Mouse (Mus musculus) gastrocnemius, adult 8-10 months (tissue): ENCODE data around the gene Gm14214. TPM values are rescaled to one million over a fixed set of nuclear protein-coding genes. Genes with fewer than 3 reads are reported as not detected.

Experiments
- DNase-seq, 2 experiments: peaks; one replicate each; pipeline ENCODE4 v3.0.0; 2022; ENCODE audit warnings: low spot score in 2 of 2
- total RNA-seq, 4 experiments: library from RNA; stranded (reverse); gene quantifications; 2 replicates each; pipeline ENCODE4 v1.2.4; 2022

The Gm14214 gene
- total RNA-seq, 4 experiments from 2014 or later = not detected

- DNase-seq = no peak
Measured at GRCm38 (mm10) chr2:154732503-154733141, 37.2 kb downstream of the Gm14214 start.

GRCm38 (mm10) chr2:154731916-154732315, 37.9 kb downstream of the Gm14214 start:
- DNase-seq = no peak

GRCm38 (mm10) chr2:154730841-154731240, 39.0 kb downstream of the Gm14214 start:
- DNase-seq = no peak

- DNase-seq = no peak
Measured at GRCm38 (mm10) chr2:154729737-154730136, 40.1 kb downstream of the Gm14214 start.

- no peak for DNase-seq
Measured at GRCm38 (mm10) chr2:154723473-154723872, 46.4 kb downstream of the Gm14214 start.

- no peak for DNase-seq
Measured at GRCm38 (mm10) chr2:154720315-154720714, 49.5 kb downstream of the Gm14214 start.

Other genes starting within 250 kb of the Gm14214 start
- gene 1700003F12Rik, start 222.9 kb downstream of the Gm14214 start, total RNA-seq = not detected
- under 1 TPM in 1 of 4 experiments, not detected in 3; 0.17 TPM for gene Actl10, start 218.3 kb downstream of the Gm14214 start, total RNA-seq
- gene Necab3, start 211.1 kb downstream of the Gm14214 start, total RNA-seq = under 1 TPM; 0.29 to 0.48 (median 0.36) TPM
- gene E2f1, start 200.1 kb downstream of the Gm14214 start, total RNA-seq = under 1 TPM in 3 of 4 experiments, not detected in 1; 0.13 to 0.34 (median 0.27) TPM
- 10 to 100 TPM; 10.1 to 13.4 (median 12.2) TPM for gene Pxmp4, start 166.3 kb downstream of the Gm14214 start, total RNA-seq
- 1 to 10 TPM; 2.4 to 3.1 (median 2.9) TPM for gene Zfp341, start 156.7 kb downstream of the Gm14214 start, total RNA-seq
- gene 4930519P11Rik, start 156.6 kb downstream of the Gm14214 start, total RNA-seq = not detected
- gene Chmp4b, start 118.3 kb downstream of the Gm14214 start, total RNA-seq = 100 to 1,000 TPM; 116 to 129 (median 124) TPM
- gene Raly, start 21.1 kb upstream of the Gm14214 start, total RNA-seq = 10 to 100 TPM; 54.8 to 69.4 (median 58.4) TPM
- gene a, start 21.4 kb upstream of the Gm14214 start, total RNA-seq = not detected
- 100 to 1,000 TPM; 117 to 137 (median 121) TPM for gene Eif2s2, start 122.9 kb upstream of the Gm14214 start, total RNA-seq
- gene Gm14226, start 248.2 kb upstream of the Gm14214 start, total RNA-seq = not detected